27 mouse cellular contexts compared by ENCODE assay signal in the genomic region with DNA sequence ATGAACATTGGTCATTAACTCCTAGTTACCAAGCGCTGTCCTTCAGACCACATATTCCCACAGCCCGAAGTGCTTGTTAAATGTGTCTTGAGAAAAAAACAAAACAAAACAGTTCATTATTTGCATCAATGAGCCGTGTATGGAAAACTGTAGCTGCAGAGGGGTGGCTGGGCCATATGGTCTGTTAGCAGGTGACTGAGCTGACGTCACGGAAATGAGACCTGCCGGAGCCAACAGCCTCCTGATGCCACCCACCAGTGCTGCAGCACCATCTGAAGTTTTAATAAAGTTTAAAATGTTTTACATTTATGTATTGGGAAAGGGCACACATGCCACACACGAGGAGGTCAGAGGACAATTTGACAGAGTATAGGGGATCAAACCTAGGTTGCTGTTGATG. TPM values are rescaled to one million over a fixed set of nuclear protein-coding genes. Genes with fewer than 3 reads are reported as not detected.
"Had no signal": no experiment of that assay in that cellular context is flagged by ENCODE, and none has a peak within 500 bp of the region (broad histone marks: within the 10 kb centered on the region; RNA-seq: fewer than 3 reads in every experiment).

No protein-coding gene starts in this region.

- H3K27ac ChIP-seq: kidney, embryonic 15.5 days; limb, embryonic 10.5 days; limb, embryonic 13.5 days; liver, embryonic 12.5 days; liver, embryonic 15.5 days; lung, embryonic 15.5 days; midbrain, embryonic 10.5 days; midbrain, embryonic 13.5 days; neural tube, embryonic 13.5 days; stomach, embryonic 15.5 days had no signal

- DNase-seq: kidney, postnatal 10 days; kidney, postnatal 36 days; liver; lung, adult 18-20 months; lung, postnatal 10 days; lung, postnatal 36 days; retina, postnatal 1 day; right cerebral cortex, postnatal 25 days; spleen, adult 18-20 months; thymus, postnatal 25 days had no signal

- H3K4me3 ChIP-seq: kidney, embryonic 15.5 days; limb, embryonic 10.5 days; limb, embryonic 13.5 days; liver, embryonic 12.5 days; liver, embryonic 15.5 days; lung, embryonic 15.5 days; megakaryocyte, embryonic 14.5 days; midbrain, embryonic 10.5 days; midbrain, embryonic 13.5 days; myocyte; neural tube, embryonic 13.5 days; stomach, embryonic 15.5 days had no signal

RNA-seq across cellular contexts. Expression of gene Myh14, which starts 18.7 kb away (rescaled TPM):
- total RNA-seq: monocyte, adult 5-6 weeks; neutrophil, adult 5-6 weeks had no signal

RNA-seq across cellular contexts. Expression of gene Izumo2, which starts 19.2 kb away (rescaled TPM):
- total RNA-seq: layer of hippocampus, postnatal 14 days; left cerebral cortex, adult 18-20 months; left cerebral cortex, postnatal 25 days; monocyte, adult 5-6 weeks; neutrophil, adult 5-6 weeks had no signal
